Mouse (Mus musculus): ENCODE results near the gene Sik3.

DNA sequence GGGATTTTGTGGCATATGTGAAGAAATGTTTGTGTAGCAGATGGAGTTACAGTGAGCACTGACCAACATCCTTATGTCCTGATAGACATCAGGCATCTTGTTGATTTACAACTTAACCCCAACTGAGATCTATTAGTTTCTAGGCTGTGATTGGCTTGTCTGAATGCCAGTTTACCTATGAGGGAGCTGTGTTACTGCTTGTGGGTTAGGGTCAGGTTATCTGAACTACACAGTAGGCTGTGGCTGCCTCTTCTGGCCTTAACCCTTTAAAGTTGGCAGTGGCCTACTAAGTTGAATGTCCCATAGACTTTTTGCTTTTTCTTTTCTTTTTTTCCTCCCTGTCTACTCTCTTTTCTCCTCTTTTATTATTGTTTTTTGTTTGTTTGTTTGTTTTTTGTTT is 98.7 kb downstream of the Sik3 start:
- TF ChIP-seq MAX (IDR thresholded peaks at IDR 0.05; ENCODE audit: low read depth) (no peak), POLR2A (IDR thresholded peaks at IDR 0.05; ENCODE audit: insufficient read length, low read depth) (no peak)
